Mouse (Mus musculus): ENCODE data around the gene Iqgap2.

- TF ChIP-seq EP300 (IDR thresholded peaks at IDR 0.05; ENCODE audit: low read depth) = no peak
- no peak for TF ChIP-seq CTCF (IDR thresholded peaks at IDR 0.05; ENCODE audit: low read depth)
Measured at GRCm38 (mm10) chr13:95599833-95600359, 291.8 kb downstream of the Iqgap2 start.

Measured in heart, postnatal 0 days (tissue).